Mouse (Mus musculus) kidney, adult 2 months (tissue): ENCODE results near the gene Panx3. TPM values are rescaled to one million over a fixed set of nuclear protein-coding genes. Genes with fewer than 3 reads are reported as not detected.
A peak's percentile ranks its signal among the peaks of the same experiment; 100 is the strongest.

Source experiments
- DNase-seq: peaks from one replicate; pipeline ENCODE4 v3.0.0; 2021
- H3K27ac ChIP-seq: fragments of 200-500 bp; 2 replicates; pipeline ENCODE4 v1.5.1; 2012; ENCODE audit warnings: low read depth, low read length, control low read depth, inconsistent platforms; ENCODE audit not compliant: insufficient read depth
- H3K27me3 ChIP-seq: fragments of 200-500 bp; replicated peaks from 2 replicates; pipeline ENCODE4 v1.6.1; 2012; ENCODE audit warnings: mild to moderate bottlenecking, moderate library complexity, low read length, inconsistent platforms; ENCODE audit not compliant: control insufficient read depth, insufficient read depth
- H3K36me3 ChIP-seq: fragments of 200-500 bp; 2 replicates; pipeline ENCODE4 v1.6.1; 2012; ENCODE audit warnings: mild to moderate bottlenecking, moderate library complexity, low read length, inconsistent platforms; ENCODE audit not compliant: control insufficient read depth, insufficient read depth
- H3K4me1 ChIP-seq: fragments of 200-500 bp; 2 replicates; pipeline ENCODE4 v1.6.1; 2011; ENCODE audit warnings: low read length; ENCODE audit not compliant: control insufficient read depth, insufficient read depth
- H3K4me3 ChIP-seq: fragments of 200-500 bp; 2 replicates; pipeline ENCODE4 v1.5.1; 2011; ENCODE audit warnings: mild to moderate bottlenecking, low read depth, low read length, control low read depth; ENCODE audit not compliant: insufficient read depth
- CTCF ChIP-seq: fragments of 200-500 bp; conservative IDR thresholded peaks from 2 replicates; pipeline ENCODE4 v1.5.1; 2011; ENCODE audit warnings: low read depth, mild to moderate bottlenecking, control low read depth, low read length, moderate library complexity, mixed read lengths; ENCODE audit not compliant: insufficient read depth, insufficient read length
- POLR2A ChIP-seq: fragments of 200-500 bp; IDR thresholded peaks from one replicate; pipeline ENCODE4 v1.6.1; 2011; ENCODE audit warnings: low read depth, low read length, control low read depth
- WGBS: fragments of 180-500 bp; shearing (Covaris S2); methylation state at CpG from one replicate; pipeline ENCODE4 v1.1.7; 2018; 5-methylcytosine and 5-hydroxymethylcytosine counted together
- polyA plus RNA-seq: library from polyadenylated mRNA; depleted of rRNA; stranded (reverse); fragments of >200 nt; gene quantifications from 2 replicates; pipeline ENCODE4 v1.2.3, GENCODE M21; 2012

Gene Panx3
- polyA plus RNA-seq, 1 experiment, result not detected

GRCm38 (mm10) chr9:37670261-37670660 is 1.2 kb upstream of the Panx3 start:
- Histone ChIP-seq H3K4me1 (no peaks in the 10 kb centered on the region), H3K27me3 (no peaks in the 10 kb centered on the region), H3K27ac (no peak overlapping the region), H3K36me3 (no peaks in the 10 kb centered on the region), H3K4me3 (no peak overlapping the region)
- no peak for DNase-seq
- TF ChIP-seq POLR2A (no peak), CTCF (no peak)
- WGBS, result 93% methylated on average over 3 of the region's 3 CpGs

GRCm38 (mm10) chr9:37669678-37670077 is 643 bp upstream of the Panx3 start:
- no peaks in the 10 kb centered on the region for H3K36me3 ChIP-seq
- no peak for TF ChIP-seq CTCF
- no peak for TF ChIP-seq POLR2A
- H3K27me3 ChIP-seq, result no peaks in the 10 kb centered on the region
- H3K4me1 ChIP-seq, result no peaks in the 10 kb centered on the region
- no peak overlapping the region for H3K4me3 ChIP-seq
- H3K27ac ChIP-seq, result no peak overlapping the region
- WGBS, result 28% methylated on average over 4 of the region's 4 CpGs
- no peak for DNase-seq

DNA sequence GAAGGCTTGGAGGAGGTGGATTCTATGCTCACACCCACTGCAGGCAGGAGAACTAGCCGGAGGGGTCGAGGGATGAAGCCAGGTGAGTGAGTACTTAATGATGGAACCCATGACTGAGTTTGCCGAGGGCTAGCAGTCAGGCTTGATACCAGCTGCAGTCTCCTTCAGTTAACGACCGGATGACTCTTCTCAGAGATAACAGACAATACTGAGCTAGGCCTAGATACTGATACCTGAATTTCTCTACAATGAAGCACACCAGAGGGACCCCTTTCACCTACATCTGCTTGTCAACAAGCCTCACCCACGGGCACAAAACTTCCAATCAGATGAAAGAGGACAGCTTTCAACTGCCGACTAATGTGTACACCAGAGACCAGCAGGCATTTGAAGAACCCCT is 3.0 kb downstream of the Panx3 start:
- H3K27ac ChIP-seq, result no peak overlapping the region
- WGBS, result 64% methylated on average over 7 of the region's 7 CpGs
- H3K27me3 ChIP-seq, result no peaks in the 10 kb centered on the region
- no peaks in the 10 kb centered on the region for H3K4me1 ChIP-seq
- no peak for TF ChIP-seq CTCF
- no peak for TF ChIP-seq POLR2A
- DNase-seq, result no peak
- no peak overlapping the region for H3K4me3 ChIP-seq
- H3K36me3 ChIP-seq, result no peaks in the 10 kb centered on the region

GRCm38 (mm10) chr9:37664604-37665003 is 4.4 kb downstream of the Panx3 start:
- no peak for DNase-seq
- no peak overlapping the region for H3K4me3 ChIP-seq
- 70% methylated on average over 2 of the region's 2 CpGs for WGBS
- no peaks in the 10 kb centered on the region for H3K4me1 ChIP-seq
- H3K27me3 ChIP-seq, result no peaks in the 10 kb centered on the region
- TF ChIP-seq POLR2A, result no peak
- no peak for TF ChIP-seq CTCF
- H3K36me3 ChIP-seq, result no peaks in the 10 kb centered on the region
- H3K27ac ChIP-seq, result no peak overlapping the region

GRCm38 (mm10) chr9:37663210-37663609 is 5.8 kb downstream of the Panx3 start:
- no peak for TF ChIP-seq POLR2A
- no peak for TF ChIP-seq CTCF
- Histone ChIP-seq H3K36me3 (no peaks in the 10 kb centered on the region), H3K27me3 (no peaks in the 10 kb centered on the region), H3K27ac (no peak overlapping the region), H3K4me1 (no peaks in the 10 kb centered on the region), H3K4me3 (no peak overlapping the region)
- WGBS, result 82% methylated on average over 1 of the region's 1 CpGs
- DNase-seq, result no peak

DNA sequence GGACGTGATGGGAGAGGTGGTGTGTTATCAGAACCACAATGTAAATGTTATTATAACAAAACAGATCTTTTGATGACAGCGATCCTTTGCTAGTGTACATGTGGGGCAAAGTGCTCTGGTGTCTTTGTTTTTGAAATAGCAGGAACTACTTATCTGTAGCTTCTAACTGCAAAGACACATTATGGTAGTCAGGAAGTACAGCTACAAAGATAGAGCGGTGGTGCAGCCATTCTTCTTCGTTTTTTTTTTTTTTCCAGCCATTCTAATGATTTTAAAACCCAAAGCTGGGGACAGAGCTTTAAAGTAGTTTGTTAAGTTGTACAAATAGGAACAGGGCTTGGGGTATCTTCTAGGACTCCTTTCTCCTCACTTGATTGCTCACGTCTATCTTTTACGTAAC is 9.6 kb downstream of the Panx3 start:
- TF ChIP-seq POLR2A (no peak), CTCF (no peak)
- WGBS, result 88% methylated on average over 6 of the region's 6 CpGs
- no peak for DNase-seq
- Histone ChIP-seq H3K4me3 (no peak overlapping the region), H3K27me3 (no peaks in the 10 kb centered on the region), H3K4me1 (no peaks in the 10 kb centered on the region), H3K36me3 (no peaks in the 10 kb centered on the region; the same call in 1 of the 2 replicates), H3K27ac (no peak overlapping the region)

DNA sequence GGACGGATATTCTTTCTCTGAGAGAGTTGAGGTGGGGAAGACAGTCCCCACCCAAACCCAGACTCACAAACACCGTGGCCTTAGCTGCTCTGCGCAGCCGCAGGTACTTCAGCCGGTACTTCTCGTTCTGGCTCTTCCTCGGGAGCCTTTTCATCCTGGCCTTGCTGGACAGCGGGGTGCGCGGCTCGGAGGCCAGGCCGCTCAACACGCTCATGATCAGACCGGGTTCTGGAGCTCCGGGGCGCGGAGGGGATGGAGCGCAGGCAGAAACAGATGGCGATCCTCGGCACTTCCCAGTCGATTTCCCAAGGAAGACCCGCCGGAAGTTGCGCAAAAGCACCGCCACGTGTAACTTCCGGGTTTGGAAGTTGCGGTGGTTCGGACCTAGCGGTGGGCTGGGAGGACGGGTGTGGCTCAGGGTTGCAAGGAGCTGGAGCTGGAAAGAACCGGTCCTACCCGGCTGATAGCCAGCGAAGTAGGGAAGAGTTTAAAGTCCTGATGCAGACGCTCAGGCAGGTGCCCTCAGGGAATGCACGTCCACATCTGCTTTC is 12.0 kb downstream of the Panx3 start, which contains the start of gene Tbrg1:
Gene Tbrg1 (minus strand): TSS at position 382 of the 551 bp plus-strand sequence.
- under 1% methylated on average over 36 of the region's 36 CpGs for WGBS

More for the DNA sequence above, 12.0 kb downstream of the Panx3 start, which contains the start of gene Tbrg1:
- Histone ChIP-seq H3K27ac (peak within 1 kb of the TSS; percentile 58), H3K36me3 (peaks cover 6% of the 10 kb centered on the region), H3K4me1 (no peaks in the 10 kb centered on the region), H3K27me3 (no peaks in the 10 kb centered on the region), H3K4me3 (peak within 1 kb of the TSS; percentile 75)
- peak; percentile 93 for DNase-seq
- TF ChIP-seq CTCF, result no peak
- peak; percentile 56 for TF ChIP-seq POLR2A
